Mouse (Mus musculus) intestine, embryonic 16.5 days (tissue): Measurements from ENCODE around the gene Ifitm10. TPM values are rescaled to one million over a fixed set of nuclear protein-coding genes. Genes with fewer than 3 reads are reported as not detected.
"Not testable (repeated sequence)": the region's sequence is repeated elsewhere in the genome, so short reads cannot be mapped to it uniquely, and the experiment has no call there.

Experiments
- ATAC-seq: fragments of 200-750 bp; cut with Nextera tagmentation; 2 replicates; pipeline ENCODE4 v1.8.0; 2017; ENCODE audit warnings: moderate TSS enrichment, moderate library complexity
- H3K27ac ChIP-seq: fragments of 300-500 bp; sonication (generic); 2 replicates; pipeline ENCODE4 v1.5.1; 2014; ENCODE audit warnings: mild to moderate bottlenecking, low read length
- H3K27me3 ChIP-seq: fragments of 300-500 bp; sonication (generic); replicated peaks from 2 replicates; pipeline ENCODE4 v1.6.1; 2014; ENCODE audit warnings: low read length, control low read depth, mixed read lengths; ENCODE audit not compliant: control insufficient read depth, insufficient read depth
- H3K36me3 ChIP-seq: fragments of 300-500 bp; sonication (generic); 2 replicates; pipeline ENCODE4 v1.6.1; 2014; ENCODE audit warnings: low read length, control low read depth; ENCODE audit not compliant: control insufficient read depth, insufficient read depth
- H3K4me1 ChIP-seq: fragments of 300-500 bp; sonication (generic); 2 replicates; pipeline ENCODE4 v1.6.1; 2014; ENCODE audit warnings: low read length, control low read depth, mixed read lengths; ENCODE audit not compliant: control insufficient read depth, insufficient read depth
- H3K4me2 ChIP-seq: fragments of 300-500 bp; sonication (generic); 2 replicates; pipeline ENCODE4 v1.6.1; 2014; ENCODE audit warnings: low read depth, low read length, control low read depth
- H3K4me3 ChIP-seq: fragments of 300-500 bp; sonication (generic); 2 replicates; pipeline ENCODE4 v1.5.1; 2014; ENCODE audit warnings: mild to moderate bottlenecking, low read length
- H3K9ac ChIP-seq: fragments of 300-500 bp; sonication (generic); 2 replicates; pipeline ENCODE4 v1.6.1; 2014; ENCODE audit warnings: low read depth, low read length
- H3K9me3 ChIP-seq: fragments of 300-500 bp; sonication (generic); 2 replicates; pipeline ENCODE4 v1.6.1; 2016; ENCODE audit warnings: low read length, control low read depth; ENCODE audit not compliant: control insufficient read depth
- WGBS: fragments of 180-500 bp; shearing (Covaris S2); extraction: QIAGEN DNeasy Blood & Tissue Kit; methylation state at CpG from one replicate; pipeline ENCODE4 v1.1.7; 2014; 5-methylcytosine and 5-hydroxymethylcytosine counted together
- polyA plus RNA-seq: library from polyadenylated mRNA; unstranded; fragments of >200 nt; fragmentation: Nextera tagmentation; extraction: Ambion mirVana; gene quantifications from 2 replicates; pipeline ENCODE4 v1.2.1, GENCODE M21; 2015

Gene Ifitm10
- polyA plus RNA-seq, 1 experiment from 2014 or later: 1.8 TPM

GRCm38 (mm10) chr7:142279291-142279690, 94.3 kb downstream of the Ifitm10 start:
- H3K9ac ChIP-seq, H3K27me3 ChIP-seq, ATAC-seq, H3K4me2 ChIP-seq, H3K4me1 ChIP-seq, H3K27ac ChIP-seq, H3K9me3 ChIP-seq, H3K4me3 ChIP-seq, H3K36me3 ChIP-seq: not testable (repeated sequence)
- 73% methylated on average over 1 of the region's 1 CpGs for WGBS

- WGBS: 0% methylated on average over 3 of the region's 3 CpGs
- H3K4me1 ChIP-seq, H3K27me3 ChIP-seq, H3K4me2 ChIP-seq, H3K27ac ChIP-seq, H3K36me3 ChIP-seq, H3K9ac ChIP-seq, H3K9me3 ChIP-seq, H3K4me3 ChIP-seq: not testable (repeated sequence)
- ATAC-seq: peak; percentile 42
These were observed 95.4 kb downstream of the Ifitm10 start for GRCm38 (mm10) chr7:142278183-142278582.

Other genes with a start within 250 kb of the Ifitm10 start
- not detected in 2 replicates for gene Gm39115, start 237.7 kb downstream of the Ifitm10 start, polyA plus RNA-seq
- gene Gm45337, start 229.1 kb downstream of the Ifitm10 start, polyA plus RNA-seq: not detected in 2 replicates
- not detected in 2 replicates for gene Gm29735, start 216.6 kb downstream of the Ifitm10 start, polyA plus RNA-seq
- not detected in 2 replicates for gene Gm4553, start 208.0 kb downstream of the Ifitm10 start, polyA plus RNA-seq
- not detected in 2 replicates for gene Krtap5-2, start 197.7 kb downstream of the Ifitm10 start, polyA plus RNA-seq
- not detected in 2 replicates for gene Gm10153, start 183.4 kb downstream of the Ifitm10 start, polyA plus RNA-seq
- gene Krtap5-3, start 172.4 kb downstream of the Ifitm10 start, polyA plus RNA-seq: not detected in 2 replicates
- not detected in 2 replicates for gene Gm7579, start 161.9 kb downstream of the Ifitm10 start, polyA plus RNA-seq
- not detected in 2 replicates for gene Krtap5-5, start 143.8 kb downstream of the Ifitm10 start, polyA plus RNA-seq
- gene Gm40460, start 132.7 kb downstream of the Ifitm10 start, polyA plus RNA-seq: not detected in 2 replicates
- not detected in 2 replicates for gene Gm2431, start 115.4 kb downstream of the Ifitm10 start, polyA plus RNA-seq
- not detected in 2 replicates for gene Gm4559, start 99.4 kb downstream of the Ifitm10 start, polyA plus RNA-seq
- gene Krtap5-1, start 76.6 kb downstream of the Ifitm10 start, polyA plus RNA-seq: not detected in 2 replicates
- not detected in 2 replicates for gene Krtap5-4, start 70.2 kb downstream of the Ifitm10 start, polyA plus RNA-seq
- 0.43 and 2.3 TPM in 2 replicates for gene Gm49369, start 8.9 kb upstream of the Ifitm10 start, polyA plus RNA-seq
- 395 and 444 TPM in 2 replicates for gene Ctsd, start 14.3 kb upstream of the Ifitm10 start, polyA plus RNA-seq
- gene Syt8, start 61.1 kb upstream of the Ifitm10 start, polyA plus RNA-seq: 8.8 and 10.4 TPM in 2 replicates
- 4.3 and 4.7 TPM in 2 replicates for gene Tnni2, start 68.1 kb upstream of the Ifitm10 start, polyA plus RNA-seq
- gene Lsp1, start 87.1 kb upstream of the Ifitm10 start, polyA plus RNA-seq: 125 and 134 TPM in 2 replicates
- 2.1 and 3.2 TPM in 2 replicates for gene Tnnt3, start 125.1 kb upstream of the Ifitm10 start, polyA plus RNA-seq
- gene Mrpl23, start 158.9 kb upstream of the Ifitm10 start, polyA plus RNA-seq: 50.3 and 58.1 TPM in 2 replicates